Mouse (Mus musculus) limb, embryonic 12.5 days (tissue): Measurements from ENCODE around the gene She. TPM values are rescaled to one million over a fixed set of nuclear protein-coding genes. Genes with fewer than 3 reads are reported as not detected.
"Not testable (repeated sequence)": the region's sequence is repeated elsewhere in the genome, so short reads cannot be mapped to it uniquely, and the experiment has no call there.

ENCODE experiments used
- ATAC-seq: fragments of 200-750 bp; cut with Nextera tagmentation; 2 replicates; pipeline ENCODE4 v1.8.0; 2017; ENCODE audit warnings: low read depth, moderate TSS enrichment; ENCODE audit not compliant: insufficient number of reproducible peaks, insufficient read depth, low FRiP score, low TSS enrichment
- H3K27ac ChIP-seq: fragments of 300-500 bp; sonication (generic); 2 replicates; pipeline ENCODE4 v1.5.1; 2016; ENCODE audit warnings: mild to moderate bottlenecking, moderate library complexity
- H3K27me3 ChIP-seq: fragments of 300-500 bp; sonication (generic); 2 replicates; pipeline ENCODE4 v1.6.1; 2016; ENCODE audit warnings: mild to moderate bottlenecking, moderate library complexity
- H3K36me3 ChIP-seq: fragments of 300-500 bp; sonication (generic); 2 replicates; pipeline ENCODE4 v1.6.1; 2016; ENCODE audit warnings: mild to moderate bottlenecking, moderate library complexity
- H3K4me1 ChIP-seq: fragments of 300-500 bp; sonication (generic); replicated peaks from 2 replicates; pipeline ENCODE4 v1.6.1; 2016
- H3K4me2 ChIP-seq: fragments of 300-500 bp; sonication (generic); 2 replicates; pipeline ENCODE4 v1.6.1; 2016; ENCODE audit warnings: mild to moderate bottlenecking, moderate library complexity
- H3K4me3 ChIP-seq: fragments of 300-500 bp; sonication (generic); replicated peaks from 2 replicates; pipeline ENCODE4 v1.5.1; 2016; ENCODE audit warnings: mild to moderate bottlenecking
- H3K9ac ChIP-seq: fragments of 300-500 bp; sonication (generic); replicated peaks from 2 replicates; pipeline ENCODE4 v1.6.1; 2016; ENCODE audit warnings: mild to moderate bottlenecking, moderate library complexity
- H3K9me3 ChIP-seq: fragments of 300-500 bp; sonication (generic); 2 replicates; pipeline ENCODE4 v1.6.1; 2016; ENCODE audit warnings: mild to moderate bottlenecking, moderate library complexity
- WGBS: fragments of 180-500 bp; shearing (Covaris S2); methylation state at CpG from one replicate; pipeline ENCODE4 v1.1.7; 2016; 5-methylcytosine and 5-hydroxymethylcytosine counted together
- polyA plus RNA-seq: library from polyadenylated mRNA; unstranded; fragments of >200 nt; fragmentation: Nextera tagmentation; extraction: Ambion mirVana; gene quantifications from 2 replicates; pipeline ENCODE4 v1.2.1, GENCODE M21; 2016

The She gene
- polyA plus RNA-seq, 1 experiment from 2014 or later: 3.5 TPM

DNA sequence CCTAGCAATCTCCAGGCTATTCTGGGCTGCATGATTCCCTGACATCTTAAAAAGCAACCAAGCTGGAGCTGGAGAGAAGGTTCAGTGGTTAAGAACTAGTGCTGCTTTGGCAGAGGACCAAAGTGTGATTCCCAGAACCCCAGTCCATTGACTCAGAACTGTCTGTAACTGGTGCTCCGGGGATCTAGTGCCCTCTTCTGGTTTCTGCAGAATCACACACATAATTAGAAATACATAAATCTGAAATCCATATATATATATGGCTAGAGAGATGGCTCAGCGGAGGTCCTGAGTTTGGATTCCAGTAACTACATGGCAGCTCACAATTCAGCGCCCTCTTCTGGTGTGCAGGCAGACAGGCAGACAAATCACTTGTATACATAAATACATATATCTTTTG, 16.0 kb downstream of the She start:
- Histone ChIP-seq H3K27me3 (no peaks in the 10 kb centered on the region), H3K27ac (no peak overlapping the region), H3K4me3 (no peak overlapping the region), H3K9me3 (0 out of 2 replicates have a peak, but pooled peaks cover 3% of the 10 kb centered on the region), H3K36me3 (no peaks in the 10 kb centered on the region), H3K4me2 (no peak overlapping the region), H3K4me1 (no peaks in the 10 kb centered on the region), H3K9ac (no peak overlapping the region)
- WGBS: 77% methylated on average over 3 of the region's 3 CpGs
- no peak for ATAC-seq

GRCm38 (mm10) chr3:89847596-89847995, 16.4 kb downstream of the She start:
- H3K9me3 ChIP-seq: no peaks in the 10 kb centered on the region
- H3K4me3 ChIP-seq: no peak overlapping the region
- no peak for ATAC-seq
- no peak overlapping the region for H3K4me2 ChIP-seq
- no peaks in the 10 kb centered on the region for H3K36me3 ChIP-seq
- no peaks in the 10 kb centered on the region for H3K27me3 ChIP-seq
- H3K4me1 ChIP-seq: no peaks in the 10 kb centered on the region
- no peak overlapping the region for H3K9ac ChIP-seq
- WGBS: 84% methylated on average over 6 of the region's 6 CpGs
- no peak overlapping the region for H3K27ac ChIP-seq

DNA sequence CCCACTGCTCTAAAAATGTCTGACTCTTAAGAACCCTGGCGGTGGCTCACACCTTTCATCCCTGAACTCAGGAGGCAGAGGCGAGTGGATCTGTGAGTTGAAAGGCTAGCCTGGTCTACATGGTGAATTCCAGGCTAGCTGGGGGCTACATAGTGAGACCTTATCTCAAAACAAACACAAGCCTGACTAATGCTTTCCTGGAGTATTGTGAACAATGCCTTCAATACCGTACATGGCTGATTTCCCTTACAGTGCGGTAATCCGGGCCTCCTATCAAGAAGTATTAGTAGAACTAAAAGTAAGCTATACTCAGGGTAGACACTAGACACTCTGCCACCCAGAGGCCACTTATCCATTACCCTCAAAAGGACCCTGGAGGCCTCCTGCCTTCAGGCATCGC, 16.9 kb downstream of the She start:
- H3K27me3 ChIP-seq: no peaks in the 10 kb centered on the region
- 85% methylated on average over 6 of the region's 6 CpGs for WGBS
- no peaks in the 10 kb centered on the region for H3K4me1 ChIP-seq
- H3K4me3 ChIP-seq: no peak overlapping the region
- no peak overlapping the region for H3K4me2 ChIP-seq
- no peaks in the 10 kb centered on the region for H3K9me3 ChIP-seq
- ATAC-seq: no peak
- no peak overlapping the region for H3K9ac ChIP-seq
- no peak overlapping the region for H3K27ac ChIP-seq
- no peaks in the 10 kb centered on the region for H3K36me3 ChIP-seq

- no peaks in the 10 kb centered on the region for H3K9me3 ChIP-seq
- no peak overlapping the region for H3K9ac ChIP-seq
- H3K4me3 ChIP-seq: no peak overlapping the region
- H3K4me2 ChIP-seq: no peak overlapping the region
- H3K36me3 ChIP-seq: no peaks in the 10 kb centered on the region
- H3K4me1 ChIP-seq: no peaks in the 10 kb centered on the region
- H3K27me3 ChIP-seq: no peaks in the 10 kb centered on the region
- H3K27ac ChIP-seq: peak overlapping the region; percentile 56; the same call in 1 of the 2 replicates
- 86% methylated on average over 5 of the region's 5 CpGs for WGBS
- ATAC-seq: no peak
These were observed 22.6 kb downstream of the She start for GRCm38 (mm10) chr3:89853752-89854151.

DNA sequence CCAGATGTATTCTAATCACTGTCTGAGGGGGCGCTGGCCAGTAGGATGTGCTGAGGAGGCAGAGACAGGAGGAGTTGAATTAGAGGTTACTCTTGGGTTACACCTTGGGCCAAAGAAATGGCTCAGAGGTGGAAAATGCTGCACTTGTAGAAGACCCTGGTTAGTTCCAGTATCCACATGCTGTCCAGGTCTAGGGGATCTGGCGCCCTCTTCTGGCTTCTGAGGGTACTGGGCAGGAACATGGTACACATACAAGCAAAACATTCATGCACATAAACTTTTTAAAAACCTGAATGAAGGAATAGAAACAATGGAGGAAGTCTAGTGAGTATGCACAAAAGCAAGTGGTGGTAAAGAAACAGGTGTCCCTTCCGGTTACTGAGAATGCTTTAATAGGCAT, 26.2 kb downstream of the She start:
- H3K4me3 ChIP-seq: no peak overlapping the region
- H3K9me3 ChIP-seq: no peaks in the 10 kb centered on the region
- 83% methylated on average over 3 of the region's 3 CpGs for whole genome bisulfite sequencing
- no peak for ATAC-seq
- no peak overlapping the region for H3K27ac ChIP-seq
- H3K27me3 ChIP-seq: no peaks in the 10 kb centered on the region
- H3K4me1 ChIP-seq: peaks cover 8% of the 10 kb centered on the region
- H3K36me3 ChIP-seq: no peaks in the 10 kb centered on the region
- H3K4me2 ChIP-seq: no peak overlapping the region
- no peak overlapping the region for H3K9ac ChIP-seq

- H3K36me3 ChIP-seq: no peaks in the 10 kb centered on the region
- H3K9ac ChIP-seq: no peak overlapping the region
- H3K4me3 ChIP-seq: no peak overlapping the region
- peaks cover 8% of the 10 kb centered on the region for H3K4me1 ChIP-seq
- no peaks in the 10 kb centered on the region for H3K27me3 ChIP-seq
- no peak for ATAC-seq
- no peak overlapping the region for H3K4me2 ChIP-seq
- WGBS: 8% methylated on average over 4 of the region's 4 CpGs
- no peak overlapping the region for H3K27ac ChIP-seq
- no peaks in the 10 kb centered on the region for H3K9me3 ChIP-seq
These were observed 27.0 kb downstream of the She start for GRCm38 (mm10) chr3:89858123-89858522.

DNA sequence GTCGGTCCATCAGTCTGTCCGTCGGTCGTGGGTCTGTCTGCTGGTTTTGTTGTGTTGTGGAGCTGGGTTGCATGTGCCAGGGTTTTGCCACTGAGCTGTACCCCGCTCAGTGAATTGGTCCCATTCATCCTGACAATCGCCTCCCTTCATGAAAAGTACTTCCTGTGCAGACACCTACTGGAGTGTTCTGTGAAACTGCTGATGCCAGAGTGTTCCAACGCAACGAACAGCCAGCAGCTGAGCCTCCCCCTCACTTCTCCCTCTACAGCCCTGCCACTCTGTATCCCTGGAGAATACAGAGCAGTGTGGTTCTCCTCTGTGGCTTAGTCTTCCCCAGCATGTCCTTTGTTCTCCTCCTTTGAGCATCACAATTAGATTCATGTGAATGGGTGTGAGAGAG, 27.7 kb downstream of the She start:
- WGBS: 80% methylated on average over 8 of the region's 8 CpGs
- no peaks in the 10 kb centered on the region for H3K9me3 ChIP-seq
- H3K4me3 ChIP-seq: no peak overlapping the region
- no peak overlapping the region for H3K4me2 ChIP-seq
- H3K27ac ChIP-seq: no peak overlapping the region
- ATAC-seq: no peak
- H3K36me3 ChIP-seq: no peaks in the 10 kb centered on the region
- H3K4me1 ChIP-seq: peaks cover 8% of the 10 kb centered on the region
- 0 out of 2 replicates have a peak overlapping the region, but pooled peaks have one; percentile 23 for H3K9ac ChIP-seq
- no peaks in the 10 kb centered on the region for H3K27me3 ChIP-seq

GRCm38 (mm10) chr3:89859936-89860335, 28.8 kb downstream of the She start:
- no peak overlapping the region for H3K4me3 ChIP-seq
- H3K27me3 ChIP-seq: no peaks in the 10 kb centered on the region
- no peaks in the 10 kb centered on the region for H3K36me3 ChIP-seq
- ATAC-seq: no peak
- no peak overlapping the region for H3K27ac ChIP-seq
- no peak overlapping the region for H3K4me2 ChIP-seq
- H3K9ac ChIP-seq: no peak overlapping the region
- 66% methylated on average over 3 of the region's 3 CpGs for WGBS
- peaks cover 10% of the 10 kb centered on the region for H3K4me1 ChIP-seq
- no peaks in the 10 kb centered on the region for H3K9me3 ChIP-seq

DNA sequence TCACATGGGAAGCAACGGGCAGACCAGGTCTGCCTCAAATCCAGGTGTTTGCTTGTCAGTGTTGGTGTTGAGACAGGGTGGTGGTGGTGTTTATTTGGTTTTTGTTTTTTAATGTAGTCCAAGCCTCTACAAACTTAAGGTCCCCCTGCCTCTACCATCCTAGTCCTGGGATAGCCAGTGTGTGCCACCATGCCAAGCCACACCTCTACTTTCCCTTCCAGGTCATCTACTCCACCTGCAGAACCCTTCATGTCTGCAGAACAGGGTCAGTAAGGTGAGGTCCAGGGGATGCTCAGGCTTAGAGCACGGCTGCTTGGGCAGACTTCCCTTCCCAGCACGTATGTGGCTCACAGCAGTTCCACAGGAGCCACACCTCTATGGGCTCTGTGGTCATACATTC, 29.2 kb downstream of the She start:
- H3K36me3 ChIP-seq: no peaks in the 10 kb centered on the region
- H3K9me3 ChIP-seq: no peaks in the 10 kb centered on the region
- no peak overlapping the region for H3K4me2 ChIP-seq
- peaks cover 14% of the 10 kb centered on the region for H3K4me1 ChIP-seq
- no peak overlapping the region for H3K27ac ChIP-seq
- H3K9ac ChIP-seq: no peak overlapping the region
- H3K27me3 ChIP-seq: no peaks in the 10 kb centered on the region
- no peak overlapping the region for H3K4me3 ChIP-seq
- ATAC-seq: no peak
- 80% methylated on average over 3 of the region's 3 CpGs for WGBS

GRCm38 (mm10) chr3:89861070-89861469, 29.9 kb downstream of the She start:
- no peaks in the 10 kb centered on the region for H3K27me3 ChIP-seq
- H3K36me3 ChIP-seq: no peaks in the 10 kb centered on the region
- H3K9ac ChIP-seq: 0 out of 2 replicates have a peak overlapping the region, but pooled peaks have one; percentile 23
- H3K4me2 ChIP-seq: no peak overlapping the region
- no peak overlapping the region for H3K27ac ChIP-seq
- ATAC-seq: no peak
- no peak overlapping the region for H3K4me3 ChIP-seq
- H3K4me1 ChIP-seq: peaks cover 14% of the 10 kb centered on the region
- H3K9me3 ChIP-seq: no peaks in the 10 kb centered on the region
- 35% methylated on average over 4 of the region's 4 CpGs for WGBS

DNA sequence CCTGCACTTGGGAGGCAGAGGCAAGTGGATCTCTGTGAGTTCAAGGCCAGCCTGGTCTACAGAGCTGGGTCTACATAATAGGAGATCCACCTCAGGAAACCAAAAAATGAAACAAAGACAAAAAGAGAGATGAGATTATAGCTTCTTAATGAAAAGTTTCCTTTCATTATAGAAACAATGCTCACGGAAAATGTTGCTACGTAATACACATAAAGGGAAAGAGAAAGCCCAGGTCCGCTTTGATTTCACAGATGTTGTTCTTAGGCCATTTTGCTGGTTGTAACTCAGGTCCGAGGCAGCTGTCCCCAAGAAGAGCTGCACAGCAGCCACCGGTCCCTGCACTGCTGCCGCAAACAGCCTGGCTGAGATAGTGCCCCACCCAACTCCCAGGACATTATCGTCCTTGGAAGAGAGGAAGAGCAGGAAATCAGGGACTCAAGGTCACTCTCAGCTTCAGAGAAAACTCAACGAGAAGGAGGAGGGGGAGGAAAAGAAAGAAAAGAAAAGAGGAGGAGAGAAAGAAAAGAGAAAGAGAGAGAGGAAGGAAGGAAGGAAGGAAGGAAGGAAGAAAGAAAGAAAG, 31.1 kb downstream of the She start:
- Histone ChIP-seq H3K36me3 (no peaks in the 10 kb centered on the region), H3K9ac (no peak overlapping the region), H3K27ac (no peak overlapping the region), H3K9me3 (no peaks in the 10 kb centered on the region), H3K4me3 (no peak overlapping the region), H3K4me1 (peaks cover 14% of the 10 kb centered on the region), H3K27me3 (no peaks in the 10 kb centered on the region), H3K4me2 (no peak overlapping the region)
- no peak for ATAC-seq
- 79% methylated on average over 8 of the region's 8 CpGs for WGBS

- H3K4me1 ChIP-seq: peaks cover 20% of the 10 kb centered on the region
- H3K9me3 ChIP-seq, H3K4me3 ChIP-seq, H3K27ac ChIP-seq, H3K27me3 ChIP-seq, H3K9ac ChIP-seq, H3K4me2 ChIP-seq, H3K36me3 ChIP-seq, ATAC-seq: not testable (repeated sequence)
- 79% methylated on average over 3 of the region's 3 CpGs for WGBS
These were observed 32.1 kb downstream of the She start for GRCm38 (mm10) chr3:89863276-89863675.
